Mouse (Mus musculus) thymus, postnatal 0 days (tissue): ENCODE data around the gene Gm10073. TPM values are rescaled to one million over a fixed set of nuclear protein-coding genes. Genes with fewer than 3 reads are reported as not detected.
A peak's percentile ranks its signal among the peaks of the same experiment; 100 is the strongest.
"Not testable (repeated sequence)": the region's sequence is repeated elsewhere in the genome, so short reads cannot be mapped to it uniquely, and the experiment has no call there.

Experiments used
- DNase-seq: peaks from one replicate; pipeline ENCODE4 v3.0.0-alpha.2; 2015; ENCODE audit warnings: low spot score
- polyA plus RNA-seq: library from polyadenylated mRNA; unstranded; fragments of >200 nt; fragmentation: Nextera tagmentation; extraction: Ambion mirVana; gene quantifications from 2 replicates; pipeline ENCODE4 v1.2.1, GENCODE M21; 2015

Gene Gm10073
- polyA plus RNA-seq, 1 experiment from 2014 or later: 11.8 TPM

DNA sequence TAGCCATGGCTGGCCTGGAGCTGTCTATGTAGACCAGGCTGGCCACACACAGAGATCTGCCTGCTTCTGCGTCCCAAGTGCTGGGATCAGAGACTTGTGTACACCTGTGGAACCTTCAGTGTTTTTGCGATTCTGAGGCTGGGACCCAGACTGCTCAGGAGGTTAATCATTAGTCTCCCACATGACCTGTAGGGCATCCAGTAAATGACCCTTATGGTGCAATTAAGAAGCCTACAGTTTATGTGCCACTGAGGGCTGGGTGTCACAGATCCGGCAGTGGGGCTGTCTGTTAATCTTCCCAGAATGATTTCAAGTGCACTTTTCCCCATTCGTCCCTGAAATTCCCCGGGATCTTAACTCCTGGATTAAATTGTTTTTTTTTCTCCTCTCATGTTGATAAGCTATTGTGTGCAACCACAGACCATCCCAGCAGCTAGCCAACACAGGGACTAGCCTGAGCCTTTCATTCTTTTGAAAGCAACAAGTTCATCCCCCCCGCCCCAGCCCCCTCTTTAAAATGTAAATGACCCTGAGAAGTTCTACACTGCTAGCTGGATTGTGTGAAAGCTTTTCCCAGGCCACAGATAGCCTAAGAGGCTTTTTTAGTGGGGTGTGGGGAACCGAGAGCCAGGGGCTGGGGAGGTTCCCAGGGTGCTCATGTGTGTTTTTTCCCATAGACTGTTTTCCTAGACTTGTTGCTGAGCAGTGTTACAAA lies 26.2 kb upstream of the Gm10073 start:
- no peak for DNase-seq

GRCm38 (mm10) chr8:106597067-106597466 lies 23.8 kb upstream of the Gm10073 start:
- DNase-seq: no peak

GRCm38 (mm10) chr8:106595623-106596022 lies 22.4 kb upstream of the Gm10073 start:
- DNase-seq: not testable (repeated sequence)

- DNase-seq: no peak
These were observed 19.2 kb upstream of the Gm10073 start for GRCm38 (mm10) chr8:106592458-106592857.

DNA sequence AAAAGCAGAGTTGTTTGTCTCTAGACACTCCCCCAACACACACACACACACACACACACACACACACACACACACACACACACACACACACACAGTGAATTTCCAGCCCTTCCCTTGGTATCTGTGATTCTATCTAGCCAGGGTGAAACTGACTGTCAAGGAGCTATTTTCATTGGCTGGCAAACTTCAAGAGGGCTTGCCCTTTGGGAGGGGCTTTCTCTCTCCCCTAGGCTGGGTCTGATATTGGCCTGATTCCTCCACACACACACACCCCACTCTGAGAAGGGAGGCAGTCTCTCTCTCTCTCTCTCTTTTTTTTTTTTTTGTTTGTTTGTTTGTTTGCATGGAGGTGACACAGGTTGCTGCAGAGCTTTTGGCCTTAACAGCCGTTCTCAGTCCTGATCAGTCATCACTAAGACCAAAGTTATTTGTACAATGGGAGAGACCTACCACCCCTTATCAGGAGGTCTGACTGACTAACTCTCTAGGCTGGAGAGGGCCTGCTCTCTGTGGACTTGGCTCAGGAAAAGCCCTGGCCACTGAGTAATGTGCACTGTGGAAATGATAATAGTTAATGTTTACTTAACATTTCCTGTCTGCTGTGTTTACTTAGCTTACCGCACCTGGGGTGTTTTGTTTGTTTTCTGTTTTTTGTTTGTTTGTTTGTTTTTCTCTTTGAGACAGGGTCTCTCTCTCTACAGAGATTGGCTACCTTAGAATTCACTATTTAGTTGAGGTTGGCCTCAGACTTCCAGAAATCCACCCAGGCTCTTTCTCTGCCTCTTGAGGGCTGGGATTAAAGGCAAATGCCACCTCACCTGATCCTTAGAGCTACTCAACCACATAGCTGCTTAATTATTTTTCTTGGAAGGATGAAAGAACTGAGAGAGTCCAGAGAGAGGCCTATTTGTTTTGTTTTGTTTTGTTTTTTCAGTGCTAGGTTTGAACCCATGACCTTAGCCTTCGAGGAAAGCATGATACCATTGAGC lies 15.5 kb upstream of the Gm10073 start:
- no peak for DNase-seq

GRCm38 (mm10) chr8:106586896-106587295 lies 13.6 kb upstream of the Gm10073 start:
- no peak for DNase-seq

DNA sequence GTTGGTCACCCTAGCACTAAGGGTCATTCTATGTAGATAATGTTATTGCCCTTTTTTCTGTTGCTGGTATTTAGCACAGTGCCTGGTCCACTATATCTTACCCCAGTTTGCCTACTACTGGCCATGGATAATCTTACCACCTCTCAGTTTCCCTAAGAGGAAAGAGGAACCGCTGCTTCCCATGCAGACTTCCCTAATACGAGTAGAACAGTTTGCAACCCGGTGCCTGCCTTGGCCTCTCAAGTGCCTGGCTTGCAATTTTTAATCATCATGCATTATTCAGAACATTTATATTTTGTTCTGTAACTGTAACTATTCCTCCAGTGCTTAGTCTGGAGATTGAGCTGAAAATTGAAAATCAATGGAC lies 12.4 kb upstream of the Gm10073 start:
- DNase-seq: no peak

DNA sequence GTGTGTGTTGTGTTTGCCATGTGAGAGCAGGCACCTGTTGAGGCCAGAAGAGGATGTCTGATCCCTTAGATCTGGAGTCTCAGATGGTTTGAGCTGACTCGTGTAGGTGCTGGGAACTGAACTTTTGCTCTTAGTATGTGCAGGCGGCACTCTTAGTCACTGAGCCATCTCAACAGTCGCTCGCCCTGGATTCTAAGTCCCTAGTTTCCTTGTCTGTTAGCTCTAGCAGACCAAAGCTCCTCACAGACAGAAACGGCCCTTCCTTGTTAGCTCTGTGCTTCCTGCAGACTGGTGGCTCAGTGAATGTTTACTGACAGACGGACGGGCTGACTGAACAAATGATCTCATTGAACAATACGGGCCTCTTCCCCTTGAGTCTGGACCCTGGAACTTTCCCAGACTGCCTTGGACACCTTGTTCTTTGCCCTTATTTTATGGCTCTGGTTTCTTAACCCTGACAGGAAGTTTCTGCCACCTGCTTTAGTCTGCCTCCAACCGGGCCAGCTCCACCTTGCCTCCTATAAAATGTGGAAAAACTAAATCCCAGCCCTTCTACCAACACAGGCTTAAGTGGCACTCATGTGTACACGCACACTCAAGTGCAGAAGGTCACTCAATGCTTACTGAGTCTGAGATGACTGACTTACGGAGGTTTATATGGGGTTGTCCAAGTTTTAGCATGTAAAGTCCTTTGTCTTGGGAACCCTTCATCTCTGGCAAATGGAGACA lies 11.8 kb upstream of the Gm10073 start:
- no peak for DNase-seq

DNA sequence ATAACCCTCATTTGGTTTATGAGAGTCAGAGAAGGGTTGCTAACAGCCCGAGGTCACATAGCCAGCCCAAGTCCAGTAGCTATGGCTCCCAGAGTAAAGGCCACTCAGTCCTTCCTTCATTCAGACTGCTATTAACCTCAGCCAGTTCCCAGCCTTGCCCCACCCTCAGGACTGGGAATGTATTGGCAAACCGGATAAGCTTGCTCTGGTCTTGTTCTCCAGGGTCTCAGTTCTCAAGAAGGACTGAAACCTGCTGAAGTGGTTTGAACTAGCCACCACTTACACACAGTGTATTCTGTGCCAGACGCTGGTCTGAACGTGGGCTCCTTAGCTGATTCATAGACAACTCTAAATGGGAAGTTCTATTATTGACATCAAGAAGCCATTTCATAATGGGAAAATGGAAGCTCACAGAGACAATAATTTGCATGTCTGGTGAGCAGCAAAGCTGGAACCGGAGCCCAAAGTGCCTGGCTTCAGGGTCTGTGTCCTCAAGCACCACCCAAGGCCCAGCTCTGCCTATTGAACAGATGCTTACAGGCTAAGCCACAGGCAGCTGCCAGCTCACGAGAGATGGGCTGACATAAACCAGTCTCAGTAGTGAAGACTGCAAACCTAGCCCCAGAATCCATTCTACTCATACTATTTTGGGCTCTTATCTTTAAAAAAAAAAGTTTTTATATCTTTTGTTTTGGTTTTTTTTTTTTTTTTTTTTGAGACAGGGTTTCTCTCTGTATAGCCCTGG lies 8.3 kb upstream of the Gm10073 start:
- DNase-seq: no peak

GRCm38 (mm10) chr8:106579510-106579909 lies 6.2 kb upstream of the Gm10073 start:
- DNase-seq: no peak

GRCm38 (mm10) chr8:106576849-106577555 lies 3.7 kb upstream of the Gm10073 start:
- DNase-seq: no peak

DNA sequence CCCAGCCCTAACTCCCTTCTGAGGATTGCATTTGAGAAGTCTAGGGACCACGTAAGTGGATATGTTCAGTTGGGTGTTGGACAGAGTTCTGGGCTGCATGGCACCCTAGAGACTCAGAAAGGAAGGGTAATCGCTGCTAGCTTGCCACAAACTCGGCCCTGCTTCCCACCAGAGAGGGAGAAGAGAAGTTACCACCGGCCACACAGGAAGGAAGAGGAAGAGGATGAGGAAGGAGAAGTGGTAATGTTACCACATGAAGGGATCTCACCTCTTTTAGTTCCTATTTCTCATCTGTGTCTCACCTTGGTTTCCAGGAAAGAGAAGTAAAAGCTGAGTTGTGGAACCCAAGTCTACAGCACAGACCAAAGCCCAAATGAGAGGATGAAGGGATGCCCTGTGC lies 1.0 kb upstream of the Gm10073 start:
- DNase-seq: no peak

GRCm38 (mm10) chr8:106572175-106572574 lies 1.1 kb downstream of the Gm10073 start:
- not testable (repeated sequence) for DNase-seq

GRCm38 (mm10) chr8:106571551-106572172 lies 1.6 kb downstream of the Gm10073 start:
- DNase-seq: no peak

DNA sequence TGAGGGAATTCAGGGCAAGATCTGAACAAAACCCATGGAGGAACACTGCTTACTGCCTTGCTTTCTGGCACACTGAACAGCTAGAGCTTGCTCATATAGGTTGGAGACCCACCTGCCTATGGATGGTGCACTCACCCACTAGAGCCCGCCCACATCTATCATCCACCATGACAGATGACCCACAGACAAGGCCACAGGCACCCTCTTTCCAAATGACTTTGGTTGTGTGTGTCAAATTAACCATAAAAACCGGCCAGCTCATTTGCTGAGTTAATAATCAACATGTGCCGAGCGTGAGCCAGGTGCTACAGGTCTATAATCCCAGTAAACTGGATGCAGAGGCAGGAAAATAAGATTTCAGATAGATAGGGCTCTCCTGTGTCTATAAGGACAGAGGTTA lies 2.9 kb downstream of the Gm10073 start:
- DNase-seq: no peak

DNA sequence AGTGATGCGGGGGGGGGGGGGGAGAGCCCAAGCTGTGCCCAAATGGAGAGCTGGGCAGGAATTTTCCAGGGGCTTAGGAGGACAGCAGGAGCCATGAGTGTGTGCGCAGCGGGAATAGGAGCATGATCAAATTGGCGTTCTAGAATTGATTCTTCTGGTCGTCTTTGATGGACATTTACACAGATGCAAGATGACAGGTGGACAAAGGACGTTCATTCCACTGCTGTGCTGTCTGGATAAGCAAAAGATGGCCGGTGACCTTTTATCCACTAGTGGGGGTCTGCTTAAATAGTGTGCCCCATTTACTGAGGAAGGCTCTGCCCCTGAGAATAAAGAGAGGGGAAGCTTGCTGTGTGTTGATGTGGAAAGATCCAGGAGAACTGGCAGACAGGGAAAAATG lies 4.3 kb downstream of the Gm10073 start:
- DNase-seq: no peak

DNA sequence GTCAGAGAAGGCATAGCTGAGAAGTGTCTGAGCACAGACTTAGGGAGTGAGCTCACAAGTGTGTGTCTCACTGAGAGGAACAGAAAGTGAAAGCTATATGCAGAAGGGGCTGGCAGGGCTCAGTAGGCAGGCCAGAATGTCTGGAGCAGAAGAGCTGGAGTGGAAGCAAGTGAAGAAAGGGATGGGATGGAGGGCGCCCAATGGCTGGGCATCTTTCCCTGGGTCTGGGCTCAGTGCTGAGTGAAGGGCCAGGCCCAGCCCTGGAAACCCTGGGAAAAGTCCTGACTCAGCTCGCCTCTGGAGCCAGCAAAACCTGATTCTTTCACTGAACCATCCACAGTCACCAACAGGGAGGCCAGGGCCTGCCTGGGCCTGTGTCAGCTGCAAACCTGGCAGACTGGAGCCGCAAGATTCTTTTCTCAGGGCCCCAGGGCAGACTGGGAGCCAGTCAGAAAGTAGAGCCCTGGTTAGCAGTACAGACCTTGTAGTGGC lies 9.5 kb downstream of the Gm10073 start:
- DNase-seq: no peak

- DNase-seq: peak; percentile 77
These were observed 12.0 kb downstream of the Gm10073 start for GRCm38 (mm10) chr8:106561097-106561865.

DNA sequence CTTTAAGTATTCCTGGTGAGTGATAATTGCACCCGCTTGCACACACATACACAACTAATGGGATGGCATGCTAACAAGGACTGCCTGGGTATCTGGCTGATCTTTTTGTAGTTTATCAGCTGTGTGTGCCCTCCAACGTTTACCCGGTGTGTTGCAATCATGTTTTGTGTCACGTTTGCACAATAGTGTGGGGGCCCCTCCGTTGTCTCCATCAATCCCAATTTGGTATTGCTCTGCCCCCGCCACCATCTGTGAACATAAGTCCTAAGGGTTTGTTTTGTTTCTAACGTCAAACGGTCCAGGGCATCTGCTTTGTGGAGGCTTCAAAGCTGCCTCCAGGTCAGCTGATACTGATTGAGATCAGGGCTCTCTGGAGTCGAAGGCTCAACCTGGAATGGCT lies 13.4 kb downstream of the Gm10073 start:
- no peak for DNase-seq
